Mouse (Mus musculus): ENCODE results near the gene Pknox1.

Gene Pknox1

GRCm38 (mm10) chr17:31652152-31652551 is 87.6 kb downstream of the Pknox1 start:
- DNase-seq (ENCODE audit: low read depth), result no peak

- DNase-seq (ENCODE audit: low read depth), result no peak
These were observed 88.7 kb downstream of the Pknox1 start for GRCm38 (mm10) chr17:31653277-31653676.

DNA sequence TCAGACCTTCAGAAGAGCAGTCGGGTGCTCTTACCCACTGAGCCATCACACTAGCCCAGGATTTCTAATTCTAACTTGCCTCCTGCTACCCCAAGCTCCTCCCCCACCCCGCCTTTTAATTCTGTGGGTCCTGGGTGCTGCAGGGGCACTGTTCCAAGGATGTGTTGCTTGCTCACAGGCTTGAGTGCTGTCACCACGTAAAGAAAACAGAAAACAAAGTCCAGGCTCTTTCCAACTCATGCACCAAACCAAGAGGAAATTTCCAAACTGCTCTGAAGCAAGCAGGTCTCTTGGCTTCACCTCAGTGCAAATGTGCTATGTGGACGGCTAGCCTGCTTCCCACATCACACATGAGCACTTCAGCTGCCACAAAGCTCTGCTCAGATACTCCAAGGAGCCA is 90.8 kb downstream of the Pknox1 start:
- DNase-seq (ENCODE audit: low read depth), result no peak

DNA sequence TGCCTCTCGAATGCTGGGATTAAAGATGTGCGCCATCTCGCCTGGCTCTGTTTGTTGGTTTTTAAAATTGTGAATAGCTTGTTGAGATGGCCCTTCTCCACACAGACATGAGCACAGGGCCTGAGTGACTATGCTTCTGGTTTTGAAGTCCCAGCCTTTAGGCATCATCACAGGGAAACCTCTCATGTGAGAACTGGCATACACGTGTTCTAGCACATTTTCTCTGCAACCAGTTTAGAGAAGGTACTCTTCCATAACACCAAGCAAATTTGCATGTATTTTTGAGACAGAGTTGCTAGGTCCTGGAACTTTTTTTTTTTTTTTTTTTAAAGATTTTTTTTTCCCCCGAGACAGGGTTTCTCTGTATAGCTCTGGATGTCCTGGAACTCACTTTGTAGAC is 92.1 kb downstream of the Pknox1 start:
- peak; percentile 31 for DNase-seq (ENCODE audit: low read depth)

All from naive thymus-derived CD4-positive, alpha-beta T cell, adult 2 months (primary cell).